Mouse (Mus musculus) heart, postnatal 0 days (tissue): ENCODE measurements around the gene Fam166b.

Experiments used
- CTCF ChIP-seq: IDR thresholded peaks from 2 replicates; pipeline ENCODE4 v1.5.1; 2016; ENCODE audit warnings: antibody characterized with exemption, control low read depth, low read depth
- EP300 ChIP-seq: IDR thresholded peaks from 2 replicates; pipeline ENCODE4 v1.6.1; 2016; ENCODE audit warnings: antibody characterized with exemption, low read depth

GRCm38 (mm10) chr4:43391521-43392050, 37.3 kb downstream of the Fam166b start:
- no peak for TF ChIP-seq CTCF
- no peak for TF ChIP-seq EP300
